In the genomic region with DNA sequence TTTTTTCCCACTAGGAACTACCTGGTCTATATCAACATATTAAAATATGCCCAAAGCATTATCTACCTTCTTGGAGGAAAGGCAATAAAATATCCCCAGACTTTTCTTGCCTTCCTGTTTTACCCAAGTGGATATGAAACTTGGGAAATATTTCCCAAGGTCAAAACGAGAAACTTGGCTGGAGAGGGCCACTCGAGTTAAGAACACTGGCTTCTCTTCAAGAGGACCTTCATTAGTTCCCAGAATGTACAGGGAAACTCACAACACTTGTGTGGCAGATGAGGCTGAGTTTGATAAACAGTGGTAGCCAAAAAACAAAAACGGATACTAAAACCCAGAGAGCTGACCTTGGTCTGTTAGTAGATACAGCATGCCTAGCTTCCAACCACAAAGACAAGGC, we compare ENCODE assay signal across 25 mouse cellular contexts. TPM values are rescaled to one million over a fixed set of nuclear protein-coding genes. Genes with fewer than 3 reads are reported as not detected.
DNase-seq lines count a peak whose midpoint lies in the region; ATAC-seq and TF ChIP-seq lines count a peak whose summit lies in the region.
"Had no signal": no experiment of that assay in that cellular context is flagged by ENCODE, and none has a peak within 500 bp of the region (broad histone marks: within the 10 kb centered on the region; RNA-seq: fewer than 3 reads in every experiment).

No protein-coding gene starts in this region.

- peak; percentile 55 for ATAC-seq in megakaryocyte progenitor cell, adult 5-6 weeks (replicated peaks; ENCODE audit: poor library complexity)
- ATAC-seq: forebrain, postnatal 0 days; intestine, postnatal 0 days had no signal

- WGBS in lung, adult 2 months, result 38% methylated on average over 3 of the region's 3 CpGs

- TF ChIP-seq POLR2A in lung, adult 2 months (IDR thresholded peaks at IDR 0.05; ENCODE audit: borderline replicate concordance, extremely low read depth, low read depth, low read length), result no peak

- DNase-seq in adrenal gland, adult 2 months, result peak; percentile 5
- DNase-seq in adrenal gland, postnatal 4 days (ENCODE audit: low spot score in 2 of 2), result no peak
- DNase-seq in lung, postnatal 14 days, result peak; percentile 10
- DNase-seq in lung, adult 2 months, result no peak
- peak; percentile 5 for DNase-seq in NIH3T3 (ENCODE audit: low read depth)
- DNase-seq in cerebellum, adult 11-12 months, result no peak
- no peak for DNase-seq in left cerebral cortex, adult 18-20 months (ENCODE audit: low spot score in 2 of 2)
- DNase-seq: adrenal gland, postnatal 14 days; cerebellum, adult 18-20 months; cerebellum, postnatal 14 days; forebrain, postnatal 0 days; kidney, adult 9 months; layer of hippocampus, postnatal 36 days; liver, embryonic 13.5 days; lung, embryonic 14.5 days; right cerebral cortex, adult 18-20 months; right cerebral cortex, postnatal 4 days had no signal

- peaks cover 6% of the 10 kb centered on the region for H3K4me1 ChIP-seq in lung, adult 2 months (ENCODE audit: control insufficient read depth, insufficient read depth, low read length)
- H3K4me1 ChIP-seq: embryonic facial prominence, embryonic 10.5 days; embryonic facial prominence, embryonic 15.5 days; forebrain, embryonic 12.5 days; limb, embryonic 10.5 days; limb, embryonic 15.5 days; midbrain, embryonic 12.5 days had no signal

- TF ChIP-seq CTCF in lung, adult 2 months (IDR thresholded peaks at IDR 0.05; ENCODE audit: insufficient read depth, low read length), result no peak

- no peak overlapping the region for H3K4me3 ChIP-seq in lung, adult 2 months (replicated peaks; ENCODE audit: extremely low read depth, low read depth, low read length)
- H3K4me3 ChIP-seq: embryonic facial prominence, embryonic 10.5 days; embryonic facial prominence, embryonic 15.5 days; forebrain, embryonic 12.5 days; limb, embryonic 10.5 days; limb, embryonic 15.5 days; liver, embryonic 13.5 days; midbrain, embryonic 12.5 days had no signal

RNA-seq across cellular contexts. Expression of gene Atrx, which starts 17.5 kb away (rescaled TPM):
- total RNA-seq in adrenal gland, adult 2 months (2021), result 100 to 1,000 TPM in 1 of 2 experiments, 10 to 100 TPM in 1; 78.0 to 110 TPM
- polyA plus RNA-seq in adrenal gland, adult 2 months (2012; rRNA removed), result 23.3 and 27.0 TPM in 2 replicates
- 100 to 1,000 TPM; 140 to 172 TPM for total RNA-seq in adrenal gland, postnatal 4 days (2021)
- polyA plus RNA-seq in lung, adult 2 months (2012; rRNA removed), result 41.5 and 62.7 TPM in 2 replicates
- 149 and 179 TPM in 2 replicates for total RNA-seq in megakaryocyte progenitor cell, adult 5-6 weeks (2015)
- total RNA-seq in megakaryocyte progenitor cell, adult 5-6 weeks (2017), result 217 and 332 TPM in 2 replicates
- 100 to 1,000 TPM; 146 to 151 TPM for total RNA-seq in left cerebral cortex, adult 18-20 months (2021)

Comparison
In these comparisons a context has a peak if more than half of its experiments do, and no peak if none do; other contexts are left out.
1. DNase-seq: peak in adrenal gland, adult 2 months (single experiment), lung, postnatal 14 days (single experiment) and NIH3T3 (single experiment); none in adrenal gland, postnatal 4 days (0 of 2), lung, adult 2 months (single experiment), cerebellum, adult 11-12 months (single experiment) and left cerebral cortex, adult 18-20 months (0 of 2).